Mouse (Mus musculus) hindbrain, embryonic 16.5 days (tissue): Measurements from ENCODE around the gene Babam2. TPM values are rescaled to one million over a fixed set of nuclear protein-coding genes. Genes with fewer than 3 reads are reported as not detected.

ENCODE experiments used
- ATAC-seq: fragments of 200-750 bp; cut with Nextera tagmentation; 2 replicates; pipeline ENCODE4 v1.8.0; 2017; ENCODE audit warnings: moderate TSS enrichment, moderate library complexity
- H3K27ac ChIP-seq: fragments of 300-500 bp; sonication (generic); 2 replicates; pipeline ENCODE4 v1.5.1; 2014; ENCODE audit warnings: low read depth, mild to moderate bottlenecking, control low read depth, low read length, moderate library complexity
- H3K27me3 ChIP-seq: fragments of 300-500 bp; sonication (generic); replicated peaks from 2 replicates; pipeline ENCODE4 v1.6.1; 2014; ENCODE audit warnings: low read length; ENCODE audit not compliant: control insufficient read depth, insufficient read depth
- H3K36me3 ChIP-seq: fragments of 300-500 bp; sonication (generic); 2 replicates; pipeline ENCODE4 v1.6.1; 2014; ENCODE audit warnings: mild to moderate bottlenecking, low read length, moderate library complexity, mixed read lengths; ENCODE audit not compliant: control insufficient read depth, insufficient read depth
- H3K4me1 ChIP-seq: fragments of 300-500 bp; sonication (generic); 2 replicates; pipeline ENCODE4 v1.6.1; 2014; ENCODE audit warnings: low read depth, low read length; ENCODE audit not compliant: control insufficient read depth, insufficient read depth
- H3K4me2 ChIP-seq: fragments of 300-500 bp; sonication (generic); 2 replicates; pipeline ENCODE4 v1.6.1; 2014; ENCODE audit warnings: mild to moderate bottlenecking, low read length, control low read depth, moderate library complexity
- H3K4me3 ChIP-seq: fragments of 300-500 bp; sonication (generic); 2 replicates; pipeline ENCODE4 v1.5.1; 2014; ENCODE audit warnings: mild to moderate bottlenecking, low read length, control low read depth, moderate library complexity
- H3K9ac ChIP-seq: fragments of 300-500 bp; sonication (generic); 2 replicates; pipeline ENCODE4 v1.6.1; 2014; ENCODE audit warnings: low read depth, mild to moderate bottlenecking, control low read depth, low read length, moderate library complexity
- H3K9me3 ChIP-seq: fragments of 300-500 bp; sonication (generic); 2 replicates; pipeline ENCODE4 v1.6.1; 2014; ENCODE audit warnings: mild to moderate bottlenecking, low read length, moderate library complexity; ENCODE audit not compliant: control insufficient read depth
- WGBS: fragments of 180-500 bp; shearing (Covaris S2); extraction: QIAGEN DNeasy Blood & Tissue Kit; methylation state at CpG from one replicate; pipeline ENCODE4 v1.1.7; 2014; 5-methylcytosine and 5-hydroxymethylcytosine counted together
- polyA plus RNA-seq: library from polyadenylated mRNA; unstranded; fragments of >200 nt; fragmentation: Nextera tagmentation; extraction: Ambion mirVana; gene quantifications from 2 replicates; pipeline ENCODE4 v1.2.1, GENCODE M21; 2015

The Babam2 gene
- polyA plus RNA-seq, 1 experiment from 2014 or later = 49.0 TPM

GRCm38 (mm10) chr5:31813156-31813675, 115.7 kb downstream of the Babam2 start:
- ATAC-seq = no peak
- Histone ChIP-seq H3K4me3 (no peak overlapping the region), H3K9ac (no peak overlapping the region), H3K4me2 (no peak overlapping the region), H3K4me1 (no peaks in the 10 kb centered on the region), H3K36me3 (no peaks in the 10 kb centered on the region), H3K27me3 (no peaks in the 10 kb centered on the region), H3K9me3 (no peaks in the 10 kb centered on the region), H3K27ac (no peak overlapping the region)
- WGBS = 84% methylated on average over 6 of the region's 6 CpGs

- Histone ChIP-seq H3K27ac (no peak overlapping the region), H3K4me1 (no peaks in the 10 kb centered on the region), H3K36me3 (no peaks in the 10 kb centered on the region), H3K27me3 (no peaks in the 10 kb centered on the region), H3K4me2 (no peak overlapping the region), H3K4me3 (no peak overlapping the region), H3K9me3 (no peaks in the 10 kb centered on the region), H3K9ac (no peak overlapping the region)
- WGBS = 88% methylated on average over 4 of the region's 4 CpGs
- no peak for ATAC-seq
Measured at GRCm38 (mm10) chr5:31814068-31814467, 116.6 kb downstream of the Babam2 start.

- Histone ChIP-seq H3K9me3 (no peaks in the 10 kb centered on the region), H3K4me3 (no peak overlapping the region), H3K4me1 (no peaks in the 10 kb centered on the region), H3K27ac (no peak overlapping the region), H3K36me3 (no peaks in the 10 kb centered on the region), H3K27me3 (no peaks in the 10 kb centered on the region), H3K4me2 (no peak overlapping the region), H3K9ac (no peak overlapping the region)
- 78% methylated on average over 7 of the region's 7 CpGs for WGBS
- ATAC-seq = no peak
Measured at GRCm38 (mm10) chr5:31815129-31815528, 117.6 kb downstream of the Babam2 start.

GRCm38 (mm10) chr5:31816082-31816481, 118.6 kb downstream of the Babam2 start:
- H3K36me3 ChIP-seq = no peaks in the 10 kb centered on the region
- H3K4me2 ChIP-seq = no peak overlapping the region
- no peak overlapping the region for H3K9ac ChIP-seq
- no peak overlapping the region for H3K27ac ChIP-seq
- H3K4me1 ChIP-seq = no peaks in the 10 kb centered on the region
- no peak for ATAC-seq
- H3K4me3 ChIP-seq = no peak overlapping the region
- H3K9me3 ChIP-seq = no peaks in the 10 kb centered on the region
- WGBS = 92% methylated on average over 1 of the region's 1 CpGs
- no peaks in the 10 kb centered on the region for H3K27me3 ChIP-seq

- H3K9me3 ChIP-seq = no peaks in the 10 kb centered on the region
- WGBS = 89% methylated on average over 3 of the region's 3 CpGs
- no peak overlapping the region for H3K4me2 ChIP-seq
- no peaks in the 10 kb centered on the region for H3K4me1 ChIP-seq
- no peak overlapping the region for H3K27ac ChIP-seq
- ATAC-seq = no peak
- H3K9ac ChIP-seq = no peak overlapping the region
- no peaks in the 10 kb centered on the region for H3K27me3 ChIP-seq
- H3K4me3 ChIP-seq = no peak overlapping the region
- no peaks in the 10 kb centered on the region for H3K36me3 ChIP-seq
Measured at GRCm38 (mm10) chr5:31820801-31821200, 123.3 kb downstream of the Babam2 start.

- WGBS = 100% methylated on average over 1 of the region's 1 CpGs
- Histone ChIP-seq H3K4me1 (no peaks in the 10 kb centered on the region), H3K27me3 (no peaks in the 10 kb centered on the region), H3K27ac (no peak overlapping the region), H3K4me3 (no peak overlapping the region), H3K9ac (no peak overlapping the region), H3K4me2 (no peak overlapping the region), H3K36me3 (no peaks in the 10 kb centered on the region), H3K9me3 (no peaks in the 10 kb centered on the region)
- ATAC-seq = no peak
Measured at GRCm38 (mm10) chr5:31821204-31821603, 123.7 kb downstream of the Babam2 start.

GRCm38 (mm10) chr5:31823673-31824072, 126.2 kb downstream of the Babam2 start:
- Histone ChIP-seq H3K4me2 (no peak overlapping the region), H3K36me3 (no peaks in the 10 kb centered on the region), H3K27ac (no peak overlapping the region), H3K4me1 (no peaks in the 10 kb centered on the region), H3K27me3 (no peaks in the 10 kb centered on the region), H3K4me3 (no peak overlapping the region), H3K9ac (no peak overlapping the region), H3K9me3 (no peaks in the 10 kb centered on the region)
- 87% methylated on average over 3 of the region's 3 CpGs for WGBS
- ATAC-seq = no peak

- Histone ChIP-seq H3K9ac (no peak overlapping the region), H3K27ac (no peak overlapping the region), H3K4me2 (no peak overlapping the region), H3K4me1 (no peaks in the 10 kb centered on the region), H3K9me3 (no peaks in the 10 kb centered on the region), H3K4me3 (no peak overlapping the region), H3K27me3 (no peaks in the 10 kb centered on the region), H3K36me3 (no peaks in the 10 kb centered on the region)
- WGBS = 94% methylated on average over 2 of the region's 2 CpGs
- ATAC-seq = no peak
Measured at GRCm38 (mm10) chr5:31824126-31824525, 126.6 kb downstream of the Babam2 start.

GRCm38 (mm10) chr5:31827304-31827703, 129.8 kb downstream of the Babam2 start:
- no peaks in the 10 kb centered on the region for H3K36me3 ChIP-seq
- no peak overlapping the region for H3K9ac ChIP-seq
- no peak overlapping the region for H3K27ac ChIP-seq
- no peak for ATAC-seq
- no peak overlapping the region for H3K4me3 ChIP-seq
- H3K27me3 ChIP-seq = no peaks in the 10 kb centered on the region
- no peaks in the 10 kb centered on the region for H3K4me1 ChIP-seq
- no peaks in the 10 kb centered on the region for H3K9me3 ChIP-seq
- no peak overlapping the region for H3K4me2 ChIP-seq
- 93% methylated on average over 5 of the region's 5 CpGs for WGBS

- Histone ChIP-seq H3K36me3 (no peaks in the 10 kb centered on the region), H3K4me3 (no peak overlapping the region), H3K9me3 (no peaks in the 10 kb centered on the region), H3K27me3 (no peaks in the 10 kb centered on the region), H3K4me1 (no peaks in the 10 kb centered on the region), H3K9ac (no peak overlapping the region), H3K4me2 (no peak overlapping the region), H3K27ac (no peak overlapping the region)
- ATAC-seq = no peak
- WGBS = 90% methylated on average over 5 of the region's 5 CpGs
Measured at GRCm38 (mm10) chr5:31827896-31828295, 130.4 kb downstream of the Babam2 start.
